Mouse (Mus musculus) kidney, embryonic 14.5 days (tissue): Measurements from ENCODE around the gene Rad1. TPM values are rescaled to one million over a fixed set of nuclear protein-coding genes. Genes with fewer than 3 reads are reported as not detected.
"Not testable (repeated sequence)": the region's sequence is repeated elsewhere in the genome, so short reads cannot be mapped to it uniquely, and the experiment has no call there.

Experiments used
- ATAC-seq: fragments of 200-750 bp; cut with Nextera tagmentation; 2 replicates; pipeline ENCODE4 v1.8.0; 2017; ENCODE audit warnings: moderate number of reproducible peaks, mild to moderate bottlenecking, moderate TSS enrichment, moderate library complexity; ENCODE audit not compliant: low FRiP score, low TSS enrichment
- H3K27ac ChIP-seq: fragments of 300-500 bp; sonication (generic); 2 replicates; pipeline ENCODE4 v1.5.1; 2014; ENCODE audit warnings: low read depth, mild to moderate bottlenecking, low read length, moderate library complexity, mixed read lengths
- H3K27me3 ChIP-seq: fragments of 300-500 bp; sonication (generic); 2 replicates; pipeline ENCODE4 v1.6.1; 2014; ENCODE audit warnings: mild to moderate bottlenecking, low read length; ENCODE audit not compliant: control insufficient read depth, insufficient read depth
- H3K36me3 ChIP-seq: fragments of 300-500 bp; sonication (generic); 2 replicates; pipeline ENCODE4 v1.6.1; 2014; ENCODE audit warnings: low read length, mixed read lengths; ENCODE audit not compliant: control insufficient read depth, insufficient read depth
- H3K4me1 ChIP-seq: fragments of 300-500 bp; sonication (generic); 2 replicates; pipeline ENCODE4 v1.6.1; 2014; ENCODE audit warnings: low read length, mixed read lengths; ENCODE audit not compliant: control insufficient read depth, insufficient read depth
- H3K4me2 ChIP-seq: fragments of 300-500 bp; sonication (generic); replicated peaks from 2 replicates; pipeline ENCODE4 v1.6.1; 2014; ENCODE audit warnings: low read depth, mild to moderate bottlenecking, low read length
- H3K4me3 ChIP-seq: fragments of 300-500 bp; sonication (generic); 2 replicates; pipeline ENCODE4 v1.5.1; 2014; ENCODE audit warnings: mild to moderate bottlenecking, low read length
- H3K9ac ChIP-seq: fragments of 300-500 bp; sonication (generic); 2 replicates; pipeline ENCODE4 v1.6.1; 2014; ENCODE audit warnings: low read depth, mild to moderate bottlenecking, low read length, moderate library complexity
- H3K9me3 ChIP-seq: fragments of 300-500 bp; sonication (generic); 2 replicates; pipeline ENCODE4 v1.6.1; 2016; ENCODE audit warnings: low read length; ENCODE audit not compliant: control insufficient read depth
- WGBS: fragments of 180-500 bp; shearing (Covaris S2); extraction: QIAGEN DNeasy Blood & Tissue Kit; methylation state at CpG from one replicate; pipeline ENCODE4 v1.1.7; 2014; 5-methylcytosine and 5-hydroxymethylcytosine counted together
- polyA plus RNA-seq: library from polyadenylated mRNA; unstranded; fragments of >200 nt; fragmentation: Nextera tagmentation; extraction: Ambion mirVana; gene quantifications from 2 replicates; pipeline ENCODE4 v1.2.1, GENCODE M21; 2014

Gene Rad1
- polyA plus RNA-seq, 1 experiment from 2014 or later = 29.1 TPM

DNA sequence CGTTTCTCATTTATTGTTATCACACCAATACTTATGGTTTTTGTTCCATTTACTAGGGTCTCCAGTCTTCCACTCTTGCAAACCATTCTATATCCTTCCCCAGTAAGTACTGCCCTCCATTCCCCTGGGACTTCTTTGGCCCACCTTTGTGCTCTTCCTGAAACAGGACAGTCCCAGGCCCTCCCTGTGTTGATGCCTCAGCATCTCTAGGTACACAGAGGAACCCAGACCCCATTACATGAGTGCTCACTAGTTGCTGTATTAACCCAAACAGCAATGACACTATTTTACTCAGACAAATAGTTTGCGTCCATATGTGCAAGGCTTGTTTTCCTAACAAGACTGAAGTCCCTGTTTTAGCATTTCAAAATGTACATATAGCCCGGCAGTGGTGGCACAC is 17.1 kb upstream of the Rad1 start:
- Histone ChIP-seq H3K4me1 (no peaks in the 10 kb centered on the region), H3K9me3 (no peaks in the 10 kb centered on the region), H3K4me2 (no peak overlapping the region), H3K9ac (no peak overlapping the region), H3K27ac (no peak overlapping the region), H3K27me3 (no peaks in the 10 kb centered on the region), H3K4me3 (no peak overlapping the region), H3K36me3 (no peaks in the 10 kb centered on the region)
- ATAC-seq = no peak
- 83% methylated on average over 3 of the region's 3 CpGs for WGBS

DNA sequence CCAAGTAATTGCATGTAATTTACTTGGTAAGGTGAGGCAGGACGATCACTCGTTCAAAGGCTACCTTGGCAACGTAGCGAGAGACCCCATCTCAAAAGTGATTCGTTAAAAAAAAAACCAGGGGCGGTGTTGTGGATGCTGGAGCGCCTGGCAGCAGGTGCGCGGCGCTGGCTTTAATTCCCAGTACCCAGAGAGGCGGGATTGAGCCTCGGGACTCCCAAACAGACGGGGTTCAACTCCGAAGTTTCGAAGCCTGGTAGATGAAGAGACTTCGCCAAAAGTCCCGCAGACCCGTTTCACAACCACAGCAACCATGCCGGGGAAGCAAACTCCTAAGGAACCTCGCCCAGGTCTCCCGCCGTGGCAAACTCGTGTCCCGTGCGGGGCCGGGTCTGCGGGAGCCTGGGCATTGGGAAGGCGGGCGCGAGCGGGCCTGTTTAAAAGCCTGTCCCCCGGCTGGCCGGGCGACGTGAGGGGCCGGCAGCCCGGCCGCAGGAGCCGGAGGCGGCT is 16.1 kb upstream of the Rad1 start:
- Histone ChIP-seq H3K36me3 (peaks cover 3% of the 10 kb centered on the region; the same call in 1 of the 2 replicates), H3K4me1 (no peaks in the 10 kb centered on the region), H3K9me3 (no peaks in the 10 kb centered on the region), H3K9ac (peak overlapping the region; percentile 87), H3K4me2 (peak overlapping the region; percentile 83), H3K27me3 (no peaks in the 10 kb centered on the region), H3K4me3 (peak overlapping the region; percentile 81), H3K27ac (0 out of 2 replicates have a peak overlapping the region, but pooled peaks have one; percentile 37)
- WGBS = 0% methylated on average over 30 of the region's 40 CpGs
- peak; percentile 28 for ATAC-seq

GRCm38 (mm10) chr15:10470151-10470831 is 15.5 kb upstream of the Rad1 start, which contains the start of gene Dnajc21:
Gene Dnajc21, minus strand, starts transcription at chr15:10470516.
- H3K27ac ChIP-seq = 0 out of 2 replicates have a peak within 1 kb of the TSS, but pooled peaks have one; percentile 37
- no peaks in the 10 kb centered on the region for H3K27me3 ChIP-seq
- peak within 1 kb of the TSS; percentile 87 for H3K9ac ChIP-seq
- H3K4me2 ChIP-seq = peak within 1 kb of the TSS; percentile 83
- H3K4me3 ChIP-seq = peak within 1 kb of the TSS; percentile 81
- no peaks in the 10 kb centered on the region for H3K4me1 ChIP-seq
- peaks cover 7% of the 10 kb centered on the region for H3K36me3 ChIP-seq
- under 1% methylated on average over 74 of the region's 87 CpGs for WGBS
- ATAC-seq = peak; percentile 96
- no peaks in the 10 kb centered on the region for H3K9me3 ChIP-seq

DNA sequence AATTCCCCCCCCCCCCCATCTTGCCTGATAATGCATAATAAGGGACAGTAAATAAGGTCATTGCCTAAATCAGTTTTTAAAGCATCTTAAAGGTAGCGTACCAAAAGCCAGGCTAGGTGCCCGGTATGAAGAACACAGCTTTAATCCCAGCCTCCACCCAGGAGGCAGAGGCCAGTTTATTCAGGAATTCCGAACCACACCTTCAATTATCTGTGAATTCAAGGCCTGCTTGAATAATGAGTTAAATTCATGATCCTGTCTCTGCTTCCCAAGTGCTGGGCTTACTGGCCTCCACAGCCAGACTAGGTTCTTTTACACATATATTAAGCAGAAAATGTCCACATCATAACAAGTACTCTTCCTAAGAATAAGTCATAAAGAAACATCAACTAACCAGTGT is 14.9 kb upstream of the Rad1 start:
- no peak overlapping the region for H3K27ac ChIP-seq
- H3K27me3 ChIP-seq = no peaks in the 10 kb centered on the region
- ATAC-seq = peak; percentile 22
- no peaks in the 10 kb centered on the region for H3K9me3 ChIP-seq
- 6% methylated on average over 3 of the region's 3 CpGs for WGBS
- peak overlapping the region; percentile 81 for H3K4me3 ChIP-seq
- peak overlapping the region; percentile 87; the same call in 1 of the 2 replicates for H3K9ac ChIP-seq
- H3K36me3 ChIP-seq = peaks cover 13% of the 10 kb centered on the region
- peak overlapping the region; percentile 83 for H3K4me2 ChIP-seq
- no peaks in the 10 kb centered on the region for H3K4me1 ChIP-seq

DNA sequence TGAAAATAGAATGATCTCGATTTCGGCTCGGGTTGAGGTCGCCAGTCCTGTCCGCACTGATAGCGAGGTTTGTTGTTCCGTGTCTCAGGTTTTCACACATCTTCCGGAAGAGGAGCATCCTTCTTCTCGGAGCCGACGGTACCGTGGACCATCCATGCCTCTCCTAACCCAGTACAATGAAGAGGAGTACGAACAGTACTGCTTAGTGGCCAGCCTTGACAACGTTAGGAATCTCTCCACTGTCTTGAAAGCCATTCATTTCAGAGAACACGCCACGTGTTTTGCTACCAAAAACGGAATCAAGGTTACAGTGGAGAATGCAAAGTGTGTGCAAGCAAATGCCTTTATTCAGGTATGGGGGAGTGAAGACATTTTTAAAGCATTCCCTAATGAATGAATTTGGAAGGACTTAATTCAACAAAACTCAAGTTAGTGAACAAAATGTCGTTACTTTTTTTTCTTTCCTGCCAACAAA is 584 bp downstream of the Rad1 start:
- H3K4me2 ChIP-seq = peak overlapping the region; percentile 78
- peaks cover 33% of the 10 kb centered on the region; the same call in 1 of the 2 replicates for H3K36me3 ChIP-seq
- peak overlapping the region; percentile 89 for H3K4me3 ChIP-seq
- peak; percentile 51; the same call in 1 of the 2 replicates for ATAC-seq
- peaks cover 15% of the 10 kb centered on the region for H3K4me1 ChIP-seq
- H3K9me3 ChIP-seq = no peaks in the 10 kb centered on the region
- peak overlapping the region; percentile 59 for H3K27ac ChIP-seq
- 2% methylated on average over 18 of the region's 18 CpGs for WGBS
- peak overlapping the region; percentile 90 for H3K9ac ChIP-seq
- no peaks in the 10 kb centered on the region for H3K27me3 ChIP-seq

DNA sequence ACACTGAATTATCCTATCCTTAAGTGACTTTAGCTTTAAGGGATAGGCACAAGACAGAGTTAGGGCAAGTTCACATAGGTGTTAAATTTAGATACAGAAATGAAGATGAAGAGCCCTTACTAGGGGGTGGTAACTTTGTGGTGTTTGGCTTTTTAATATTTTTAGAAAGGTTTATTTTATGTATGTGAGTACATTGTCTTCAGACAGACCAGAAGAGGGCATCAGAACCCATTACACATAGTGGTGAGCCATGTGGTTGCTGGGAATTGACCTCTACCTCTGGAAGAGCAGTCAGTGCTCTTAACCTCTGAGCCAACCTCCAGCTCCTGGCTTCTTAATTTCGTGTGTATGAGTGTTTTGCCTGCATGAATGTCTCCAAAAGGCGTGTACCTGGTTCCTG is 1.4 kb downstream of the Rad1 start:
- H3K9me3 ChIP-seq = no peaks in the 10 kb centered on the region
- no peak for ATAC-seq
- peaks cover 31% of the 10 kb centered on the region; the same call in 1 of the 2 replicates for H3K36me3 ChIP-seq
- 57% methylated on average over 2 of the region's 2 CpGs for WGBS
- no peak overlapping the region for H3K9ac ChIP-seq
- peak overlapping the region; percentile 78 for H3K4me2 ChIP-seq
- no peak overlapping the region for H3K27ac ChIP-seq
- peaks cover 15% of the 10 kb centered on the region for H3K4me1 ChIP-seq
- H3K27me3 ChIP-seq = no peaks in the 10 kb centered on the region
- peak overlapping the region; percentile 89; the same call in 1 of the 2 replicates for H3K4me3 ChIP-seq

DNA sequence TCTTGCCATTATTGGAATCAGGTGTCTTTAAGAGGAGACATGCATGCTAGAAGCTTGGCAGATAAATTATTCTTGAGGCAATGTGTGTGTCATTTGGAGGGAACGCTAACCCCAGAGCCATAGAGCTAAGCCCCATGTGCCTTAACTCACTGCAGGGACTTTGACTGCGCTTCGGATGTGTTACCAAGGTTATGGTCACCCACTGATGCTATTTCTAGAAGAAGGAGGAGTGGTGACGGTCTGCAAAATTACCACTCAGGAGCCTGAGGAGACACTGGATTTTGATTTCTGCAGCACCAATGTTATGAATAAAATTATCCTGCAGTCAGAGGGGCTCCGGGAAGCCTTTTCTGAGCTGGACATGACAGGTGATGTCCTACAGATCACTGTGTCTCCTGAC is 4.3 kb downstream of the Rad1 start:
- 96% methylated on average over 5 of the region's 5 CpGs for WGBS
- H3K27ac ChIP-seq = no peak overlapping the region
- peaks cover 31% of the 10 kb centered on the region; the same call in 1 of the 2 replicates for H3K36me3 ChIP-seq

DNA sequence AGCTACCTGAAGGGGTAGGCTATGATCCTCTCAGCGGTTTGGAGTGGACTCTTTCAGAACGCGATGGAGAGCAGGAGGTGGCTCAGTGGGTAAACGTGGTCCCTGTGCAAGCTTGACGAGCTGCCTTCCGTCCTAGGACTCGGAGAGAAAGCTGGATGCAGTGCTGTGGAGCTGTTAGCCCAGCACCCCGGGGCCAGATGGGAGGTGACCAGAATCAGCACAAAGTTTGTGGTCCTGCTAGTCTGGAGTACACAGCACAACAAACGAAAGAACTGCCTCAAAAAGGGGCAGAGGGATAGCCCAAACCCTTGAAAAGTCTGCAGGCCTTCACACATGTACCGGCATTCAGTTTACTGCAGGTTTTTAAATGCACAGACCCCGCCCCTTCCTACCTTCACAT is 10.1 kb downstream of the Rad1 start:
- H3K4me1 ChIP-seq = no peaks in the 10 kb centered on the region
- WGBS = 92% methylated on average over 11 of the region's 11 CpGs
- ATAC-seq = no peak
- no peak overlapping the region for H3K4me2 ChIP-seq
- no peak overlapping the region for H3K27ac ChIP-seq
- H3K9me3 ChIP-seq = no peaks in the 10 kb centered on the region
- peaks cover 22% of the 10 kb centered on the region; the same call in 1 of the 2 replicates for H3K36me3 ChIP-seq
- no peak overlapping the region for H3K9ac ChIP-seq
- no peaks in the 10 kb centered on the region for H3K27me3 ChIP-seq
- no peak overlapping the region for H3K4me3 ChIP-seq

More for the DNA sequence above, 4.3 kb downstream of the Rad1 start:
- Histone ChIP-seq H3K4me3 (no peak overlapping the region), H3K9ac (no peak overlapping the region), H3K4me1 (peaks cover 9% of the 10 kb centered on the region; the same call in 1 of the 2 replicates), H3K27me3 (no peaks in the 10 kb centered on the region), H3K4me2 (no peak overlapping the region), H3K9me3 (no peaks in the 10 kb centered on the region)
- ATAC-seq = no peak

DNA sequence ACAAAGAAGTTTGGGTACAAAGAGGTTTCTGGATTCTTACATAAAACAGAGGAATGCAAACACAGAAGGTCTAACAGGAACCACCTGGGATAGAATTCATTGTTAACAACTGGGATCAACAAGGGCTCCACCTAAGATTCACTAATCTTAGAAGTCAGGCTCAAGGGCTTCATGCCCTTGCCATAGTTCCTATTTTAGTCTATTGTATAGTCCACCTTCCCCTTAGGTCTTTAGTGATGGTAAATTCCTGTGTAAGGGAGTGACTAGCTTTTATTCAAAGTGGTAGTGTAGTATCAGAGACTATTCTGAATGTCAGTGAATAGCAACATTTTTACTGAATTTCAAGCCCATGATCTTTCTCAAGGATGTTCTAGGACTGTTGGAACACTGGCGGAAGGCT is 10.9 kb downstream of the Rad1 start:
- not testable (repeated sequence) for H3K4me2 ChIP-seq, H3K4me3 ChIP-seq, H3K9me3 ChIP-seq, H3K9ac ChIP-seq, H3K4me1 ChIP-seq, H3K27ac ChIP-seq, H3K27me3 ChIP-seq, ATAC-seq
- 95% methylated on average over 1 of the region's 1 CpGs for WGBS
- peaks cover 22% of the 10 kb centered on the region; the same call in 1 of the 2 replicates for H3K36me3 ChIP-seq
